Mouse (Mus musculus): ENCODE measurements around the gene Sec16b. TPM values are rescaled to one million over a fixed set of nuclear protein-coding genes. Genes with fewer than 3 reads are reported as not detected.

The Sec16b gene
- polyA plus RNA-seq, 1 experiment from 2014 or later = 7.5 TPM

DNA sequence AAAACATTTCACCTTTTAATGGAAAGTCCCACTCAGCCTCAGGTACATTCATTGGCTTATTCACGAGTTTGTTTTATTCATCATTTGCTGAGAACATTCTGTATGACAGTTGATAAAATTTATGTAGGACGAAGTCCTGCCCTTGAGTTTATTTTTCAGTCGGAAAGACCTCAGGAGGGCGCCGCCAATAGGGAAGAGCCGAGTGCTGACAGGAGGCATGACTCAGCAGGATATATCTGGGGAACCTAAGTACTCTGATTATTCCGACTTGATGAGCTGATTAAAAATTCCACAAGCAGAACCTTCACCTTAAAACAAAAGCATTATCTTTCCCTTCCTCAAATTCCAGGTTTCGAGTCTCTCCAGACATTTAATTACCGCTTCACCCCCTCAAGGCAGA is 26.4 kb upstream of the Sec16b start:
- WGBS = 29% methylated on average over 9 of the region's 9 CpGs
- Histone ChIP-seq H3K36me3 (no peaks in the 10 kb centered on the region), H3K4me1 (no peaks in the 10 kb centered on the region), H3K9me3 (no peaks in the 10 kb centered on the region), H3K4me2 (no peak overlapping the region), H3K27me3 (replicated peaks) (no peaks in the 10 kb centered on the region), H3K9ac (no peak overlapping the region), H3K27ac (no peak overlapping the region), H3K4me3 (replicated peaks) (no peak overlapping the region)
- no peak for ATAC-seq (ENCODE audit: insufficient read depth, low FRiP score, low read depth)

DNA sequence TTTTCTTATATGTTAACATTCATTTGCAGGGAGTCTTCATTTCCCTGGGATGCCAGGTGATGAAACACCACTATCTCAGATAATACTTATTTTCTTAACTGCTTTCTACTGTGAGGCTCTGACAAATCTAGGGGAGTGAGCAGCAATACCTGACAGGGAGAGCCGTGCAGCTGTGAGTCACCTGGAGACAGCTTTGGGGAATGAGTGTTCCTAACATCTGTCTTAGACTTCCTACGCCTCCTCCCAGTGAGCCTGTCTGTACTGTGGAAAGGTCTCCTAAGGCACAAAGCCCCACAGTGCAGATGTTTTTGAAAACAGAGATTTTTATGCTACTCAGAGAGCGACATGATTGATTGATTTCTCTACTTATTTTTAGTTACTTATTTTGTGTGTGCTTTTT is 25.6 kb upstream of the Sec16b start:
- H3K27me3 ChIP-seq (replicated peaks) = no peaks in the 10 kb centered on the region
- no peaks in the 10 kb centered on the region for H3K36me3 ChIP-seq
- whole genome bisulfite sequencing = 52% methylated on average over 3 of the region's 3 CpGs
- H3K4me3 ChIP-seq (replicated peaks) = no peak overlapping the region
- no peak overlapping the region for H3K27ac ChIP-seq
- no peak for ATAC-seq (ENCODE audit: insufficient read depth, low FRiP score, low read depth)
- no peak overlapping the region for H3K9ac ChIP-seq
- no peaks in the 10 kb centered on the region for H3K9me3 ChIP-seq
- no peak overlapping the region for H3K4me2 ChIP-seq
- no peaks in the 10 kb centered on the region for H3K4me1 ChIP-seq

DNA sequence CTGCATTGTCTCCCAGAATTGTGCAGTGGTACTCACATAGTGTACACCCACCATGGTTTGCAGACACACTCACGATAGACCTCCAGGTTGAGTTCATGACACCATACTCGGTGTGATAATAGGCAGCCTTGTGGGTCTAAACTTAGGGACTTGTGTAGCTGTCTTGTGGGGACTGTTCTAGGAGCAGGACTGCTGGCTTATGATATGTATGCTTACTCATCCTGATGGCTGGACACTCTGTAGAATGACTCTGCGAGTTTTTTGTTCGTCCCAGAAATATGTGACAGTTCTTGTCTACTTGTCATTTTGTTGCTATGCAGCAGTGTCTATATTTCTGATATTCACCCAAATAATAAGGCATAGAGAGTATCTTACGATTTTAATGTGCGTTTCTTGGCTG is 24.9 kb upstream of the Sec16b start:
- Histone ChIP-seq H3K4me3 (replicated peaks) (no peak overlapping the region), H3K9ac (no peak overlapping the region), H3K27ac (no peak overlapping the region), H3K4me2 (no peak overlapping the region), H3K36me3 (no peaks in the 10 kb centered on the region), H3K4me1 (no peaks in the 10 kb centered on the region), H3K9me3 (no peaks in the 10 kb centered on the region), H3K27me3 (replicated peaks) (no peaks in the 10 kb centered on the region)
- 82% methylated on average over 6 of the region's 6 CpGs for WGBS
- ATAC-seq (ENCODE audit: insufficient read depth, low FRiP score, low read depth) = no peak

DNA sequence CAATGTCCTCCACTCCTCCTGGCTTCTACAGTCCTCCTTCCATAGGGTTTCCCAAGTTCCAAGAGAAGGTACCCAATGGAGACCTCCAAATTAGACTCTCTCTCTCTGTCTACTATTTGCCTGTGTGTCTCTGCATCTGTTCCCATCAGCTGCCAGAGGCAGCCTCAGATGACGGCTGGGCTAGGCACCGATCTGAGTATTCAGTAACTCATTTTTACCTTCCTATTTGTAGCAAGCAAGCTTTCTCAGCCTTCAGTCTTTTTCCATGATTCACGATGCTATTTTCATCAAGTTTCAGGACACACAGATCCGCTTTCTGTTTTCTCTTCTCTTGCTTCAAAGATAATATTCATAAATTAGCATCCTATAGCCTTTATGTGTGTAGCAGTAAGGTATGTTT is 22.4 kb upstream of the Sec16b start:
- ATAC-seq (ENCODE audit: insufficient read depth, low FRiP score, low read depth) = no peak
- Histone ChIP-seq H3K4me3 (replicated peaks) (no peak overlapping the region), H3K9ac (no peak overlapping the region), H3K27me3 (replicated peaks) (no peaks in the 10 kb centered on the region), H3K4me2 (no peak overlapping the region), H3K9me3 (no peaks in the 10 kb centered on the region), H3K4me1 (no peaks in the 10 kb centered on the region), H3K27ac (no peak overlapping the region), H3K36me3 (no peaks in the 10 kb centered on the region)
- 93% methylated on average over 4 of the region's 4 CpGs for WGBS

DNA sequence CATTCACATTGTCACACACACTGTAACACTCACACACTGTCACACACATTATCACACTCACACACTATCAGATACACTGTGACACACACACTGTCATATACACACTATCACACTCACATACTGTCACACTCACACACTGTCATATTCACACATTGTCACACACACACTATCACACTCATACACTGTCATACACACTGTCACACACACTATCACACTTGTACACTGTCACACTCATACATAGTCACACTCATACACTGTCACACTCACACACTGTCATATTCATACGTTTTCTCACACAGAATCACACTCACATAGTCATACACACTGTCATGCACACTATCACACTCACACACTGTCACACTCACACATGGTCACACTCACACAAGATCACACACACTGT is 5.9 kb upstream of the Sec16b start:
- no peaks in the 10 kb centered on the region for H3K36me3 ChIP-seq
- 73% methylated on average over 1 of the region's 1 CpGs for WGBS
- H3K27ac ChIP-seq = no peak overlapping the region
- H3K9me3 ChIP-seq = no peaks in the 10 kb centered on the region
- H3K4me2 ChIP-seq = no peak overlapping the region
- ATAC-seq (ENCODE audit: insufficient read depth, low FRiP score, low read depth) = no peak
- H3K4me1 ChIP-seq = no peaks in the 10 kb centered on the region
- no peak overlapping the region for H3K4me3 ChIP-seq (replicated peaks)
- H3K9ac ChIP-seq = no peak overlapping the region
- H3K27me3 ChIP-seq (replicated peaks) = no peaks in the 10 kb centered on the region

DNA sequence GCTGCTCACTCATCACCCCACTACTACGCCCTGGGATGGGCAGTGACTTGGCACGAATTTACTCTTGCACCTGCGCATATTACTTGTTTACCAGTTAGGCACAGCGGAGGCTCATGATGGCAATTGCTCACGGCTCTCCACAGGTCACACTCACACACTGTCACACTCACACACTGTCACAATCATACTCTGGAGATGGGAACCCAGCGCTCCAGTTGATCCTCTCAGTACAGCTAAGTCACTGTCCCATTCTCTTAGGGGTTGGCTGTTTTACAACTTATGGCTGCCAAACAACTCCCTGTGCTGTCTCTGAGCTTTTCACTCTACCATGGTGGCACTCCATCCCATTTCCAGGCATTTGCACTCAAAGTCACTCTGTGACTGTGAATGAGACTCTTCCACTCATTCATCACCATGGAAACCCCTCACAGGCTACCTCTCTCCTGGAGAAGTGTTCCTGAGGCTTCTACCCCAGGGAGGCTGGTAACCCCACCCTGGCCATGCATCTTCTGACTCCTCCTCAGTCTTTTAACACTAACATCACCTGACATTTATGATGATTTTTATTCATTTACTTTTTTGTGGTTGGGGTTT is 5.1 kb upstream of the Sec16b start:
- Histone ChIP-seq H3K9me3 (no peaks in the 10 kb centered on the region), H3K9ac (no peak overlapping the region), H3K27ac (no peak overlapping the region), H3K4me2 (no peak overlapping the region), H3K4me3 (replicated peaks) (no peak overlapping the region), H3K36me3 (no peaks in the 10 kb centered on the region), H3K4me1 (no peaks in the 10 kb centered on the region), H3K27me3 (replicated peaks) (no peaks in the 10 kb centered on the region)
- WGBS = 85% methylated on average over 6 of the region's 6 CpGs
- no peak for ATAC-seq (ENCODE audit: insufficient read depth, low FRiP score, low read depth)

DNA sequence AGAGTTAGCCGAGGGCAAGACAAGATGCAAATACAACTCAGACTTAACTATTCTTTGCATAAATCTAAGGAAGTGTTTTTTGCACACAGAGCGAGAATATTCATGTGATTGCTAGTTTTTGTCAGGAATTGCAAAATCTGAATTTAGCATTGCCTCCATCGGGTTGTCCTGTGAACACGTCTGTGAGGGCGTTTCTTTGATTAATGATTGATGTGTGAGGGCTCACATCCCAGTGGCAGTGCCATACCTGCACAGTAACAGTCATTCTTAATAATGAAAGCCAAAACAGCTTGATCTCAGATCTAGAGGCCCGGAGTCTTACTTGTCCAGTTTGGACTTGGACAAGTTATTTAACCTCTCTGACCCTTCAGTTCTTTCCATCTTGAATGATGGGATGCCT is 3.5 kb upstream of the Sec16b start:
- no peaks in the 10 kb centered on the region for H3K36me3 ChIP-seq
- H3K4me3 ChIP-seq (replicated peaks) = no peak overlapping the region
- H3K4me1 ChIP-seq = no peaks in the 10 kb centered on the region
- H3K9ac ChIP-seq = no peak overlapping the region
- H3K27ac ChIP-seq = no peak overlapping the region
- no peaks in the 10 kb centered on the region for H3K9me3 ChIP-seq
- ATAC-seq (ENCODE audit: insufficient read depth, low FRiP score, low read depth) = no peak
- H3K27me3 ChIP-seq (replicated peaks) = no peaks in the 10 kb centered on the region
- H3K4me2 ChIP-seq = no peak overlapping the region
- WGBS = 75% methylated on average over 6 of the region's 6 CpGs

DNA sequence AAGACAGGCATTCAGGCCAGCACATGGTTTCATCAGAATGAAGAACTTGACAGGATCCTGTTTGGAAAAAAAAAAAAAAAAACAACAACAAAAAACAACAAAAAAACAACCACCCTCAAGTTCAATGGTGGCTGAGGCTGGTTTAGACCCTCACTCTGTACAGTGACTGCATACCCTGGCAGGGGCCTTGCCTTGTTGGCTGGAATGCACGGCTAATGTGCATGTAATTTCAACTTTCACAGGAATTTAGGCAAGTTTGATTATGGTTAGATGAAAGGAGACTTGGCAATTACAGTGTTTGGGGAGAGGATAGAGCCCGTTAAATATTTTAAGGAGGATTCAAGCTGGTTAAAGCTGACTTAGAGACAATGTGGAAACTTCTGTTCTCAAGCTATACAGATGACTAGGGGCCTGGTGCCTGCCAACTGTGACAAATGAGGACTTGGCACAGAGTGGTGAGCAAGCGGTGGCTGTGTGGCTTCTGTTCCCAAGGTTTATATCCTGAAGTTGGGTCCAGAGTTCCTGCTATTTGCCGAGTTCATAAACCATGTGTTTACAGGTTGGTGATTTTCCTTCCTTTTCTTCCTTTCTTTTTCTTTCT is 567 bp downstream of the Sec16b start:
- no peak overlapping the region for H3K9ac ChIP-seq
- no peaks in the 10 kb centered on the region for H3K27me3 ChIP-seq (replicated peaks)
- no peaks in the 10 kb centered on the region for H3K9me3 ChIP-seq
- peak overlapping the region; percentile 44; the same call in 1 of the 2 replicates for H3K27ac ChIP-seq
- no peak overlapping the region; the same call in 1 of the 2 replicates for H3K4me3 ChIP-seq (replicated peaks)
- ATAC-seq (ENCODE audit: insufficient read depth, low FRiP score, low read depth) = no peak
- H3K4me1 ChIP-seq = no peaks in the 10 kb centered on the region
- 47% methylated on average over 4 of the region's 4 CpGs for WGBS
- H3K36me3 ChIP-seq = no peaks in the 10 kb centered on the region
- peak overlapping the region; percentile 33; the same call in 1 of the 2 replicates for H3K4me2 ChIP-seq

DNA sequence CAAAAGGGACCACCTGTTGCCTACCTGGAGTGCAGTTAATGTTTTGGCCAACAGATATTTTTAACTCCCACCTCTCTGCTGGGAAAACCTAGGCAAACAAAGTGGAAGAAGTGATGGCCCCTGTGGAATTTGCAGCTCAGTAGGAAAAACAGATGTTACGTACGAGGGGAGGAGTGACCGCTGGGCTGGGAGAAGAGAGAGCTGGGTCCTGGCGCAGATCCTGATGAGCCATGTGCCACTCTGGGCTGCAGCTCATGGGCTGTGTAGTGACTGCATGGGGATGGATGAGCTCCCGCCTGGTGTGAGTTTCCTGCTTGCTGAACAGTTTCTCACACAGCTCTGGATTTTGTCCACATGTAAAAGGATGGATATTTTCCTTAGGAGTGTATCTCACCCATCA is 1.3 kb downstream of the Sec16b start:
- Histone ChIP-seq H3K4me1 (no peaks in the 10 kb centered on the region), H3K27ac (no peak overlapping the region), H3K27me3 (replicated peaks) (no peaks in the 10 kb centered on the region), H3K36me3 (no peaks in the 10 kb centered on the region), H3K4me2 (no peak overlapping the region), H3K4me3 (replicated peaks) (no peak overlapping the region), H3K9me3 (no peaks in the 10 kb centered on the region), H3K9ac (no peak overlapping the region)
- no peak for ATAC-seq (ENCODE audit: insufficient read depth, low FRiP score, low read depth)
- WGBS = 26% methylated on average over 5 of the region's 5 CpGs

DNA sequence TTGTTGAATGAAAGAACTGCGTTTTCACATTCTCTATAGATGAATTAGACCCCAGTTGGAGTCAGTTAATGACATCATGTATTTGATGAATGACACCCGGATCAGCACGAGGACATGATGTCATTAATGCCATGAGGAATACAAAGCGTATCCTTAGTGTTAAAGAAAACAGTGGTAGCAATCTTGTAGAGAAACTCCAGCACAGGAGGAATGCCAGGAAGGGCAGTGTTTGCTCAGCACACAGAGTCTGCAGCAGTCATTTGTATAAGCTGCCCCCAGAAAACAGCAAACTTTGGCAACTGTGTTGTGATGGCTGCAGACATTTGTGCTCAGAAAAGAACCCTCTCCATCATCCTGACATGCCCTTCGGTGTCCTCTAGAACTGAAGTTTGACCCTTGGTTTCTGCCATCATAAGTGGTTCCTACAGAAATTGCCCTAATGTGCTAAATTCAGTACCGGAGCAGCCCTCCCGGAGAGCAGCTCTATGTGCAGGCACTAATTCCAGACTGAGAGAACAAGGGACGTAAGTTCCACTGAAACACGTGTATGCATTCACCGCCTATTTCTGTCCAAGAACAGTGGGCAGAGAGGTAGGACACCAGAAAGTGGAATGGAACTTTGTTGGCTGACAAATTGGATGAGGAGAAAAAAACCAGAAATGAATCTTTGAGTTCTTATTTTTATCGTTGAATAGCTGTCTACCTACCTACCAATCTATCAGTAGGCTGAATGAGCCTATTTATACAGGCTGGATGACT is 6.3 kb downstream of the Sec16b start:
- Histone ChIP-seq H3K27ac (no peak overlapping the region), H3K9me3 (no peaks in the 10 kb centered on the region), H3K36me3 (no peaks in the 10 kb centered on the region), H3K27me3 (replicated peaks) (no peaks in the 10 kb centered on the region), H3K4me2 (no peak overlapping the region), H3K4me3 (replicated peaks) (no peak overlapping the region), H3K4me1 (no peaks in the 10 kb centered on the region), H3K9ac (no peak overlapping the region)
- ATAC-seq (ENCODE audit: insufficient read depth, low FRiP score, low read depth) = no peak
- WGBS = 46% methylated on average over 11 of the region's 11 CpGs

DNA sequence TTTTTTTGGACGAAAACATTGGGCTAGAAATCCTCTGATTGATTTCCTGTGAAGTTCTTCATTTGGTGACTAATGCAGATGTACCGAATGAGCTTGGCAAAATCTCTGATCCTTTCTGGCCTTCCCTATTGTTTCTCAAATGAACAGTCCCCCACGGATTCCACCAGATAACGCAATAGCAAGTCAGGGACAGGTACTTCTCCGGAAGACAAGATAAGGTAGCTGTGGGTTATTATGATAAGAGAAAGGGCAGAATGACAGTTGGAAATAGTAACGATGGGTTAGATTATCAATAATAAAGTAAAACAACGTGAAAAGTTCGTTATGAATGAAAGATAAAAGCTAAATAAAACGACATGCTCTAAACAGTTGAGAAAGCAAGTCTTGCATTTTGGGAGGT is 7.0 kb downstream of the Sec16b start:
- Histone ChIP-seq H3K4me1 (no peaks in the 10 kb centered on the region), H3K36me3 (no peaks in the 10 kb centered on the region), H3K4me3 (replicated peaks) (no peak overlapping the region), H3K27me3 (replicated peaks) (no peaks in the 10 kb centered on the region), H3K27ac (no peak overlapping the region), H3K4me2 (no peak overlapping the region), H3K9me3 (no peaks in the 10 kb centered on the region), H3K9ac (no peak overlapping the region)
- no peak for ATAC-seq (ENCODE audit: insufficient read depth, low FRiP score, low read depth)
- WGBS = 59% methylated on average over 9 of the region's 9 CpGs

DNA sequence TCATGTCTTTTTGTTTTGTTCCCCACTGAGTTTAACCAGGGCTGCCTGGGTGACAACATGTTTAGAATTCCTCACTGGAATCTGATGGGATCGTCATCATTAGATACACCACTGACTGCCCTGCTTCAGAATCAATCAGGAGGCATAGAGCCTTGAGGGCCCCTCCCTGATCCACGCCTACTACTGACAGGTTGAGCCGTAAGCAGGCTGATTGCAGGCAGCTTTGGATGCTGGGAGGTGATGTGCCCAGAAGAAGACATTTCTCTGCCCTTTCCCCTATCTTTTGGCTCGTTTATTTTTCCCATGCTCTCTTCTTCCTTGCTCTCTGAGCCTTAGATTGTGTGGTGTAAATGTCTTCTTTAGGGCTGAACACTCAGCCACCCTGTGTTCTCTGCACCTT is 7.8 kb downstream of the Sec16b start:
- H3K4me3 ChIP-seq (replicated peaks) = no peak overlapping the region
- H3K27ac ChIP-seq = no peak overlapping the region
- H3K9me3 ChIP-seq = no peaks in the 10 kb centered on the region
- no peaks in the 10 kb centered on the region for H3K4me1 ChIP-seq
- H3K4me2 ChIP-seq = no peak overlapping the region
- no peak overlapping the region for H3K9ac ChIP-seq
- 36% methylated on average over 4 of the region's 4 CpGs for WGBS
- ATAC-seq (ENCODE audit: insufficient read depth, low FRiP score, low read depth) = no peak
- no peaks in the 10 kb centered on the region for H3K36me3 ChIP-seq
- H3K27me3 ChIP-seq (replicated peaks) = no peaks in the 10 kb centered on the region
